ENCODE assay signal across 7 mouse cellular contexts in genomic region chr13:47015195-47015501, GRCm38 (mm10). TPM values are rescaled to one million over a fixed set of nuclear protein-coding genes. Genes with fewer than 3 reads are reported as not detected.
A peak's percentile ranks its signal among the peaks of the same experiment; 100 is the strongest.
DNase-seq lines count a peak whose midpoint lies in the region; ATAC-seq and TF ChIP-seq lines count a peak whose summit lies in the region.

No protein-coding gene starts in this region.

- no peak for TF ChIP-seq CTCF in lung, adult 2 months (IDR thresholded peaks at IDR 0.05; ENCODE audit: insufficient read depth, low read length)
- TF ChIP-seq CTCF in forebrain, postnatal 0 days (IDR thresholded peaks at IDR 0.05; ENCODE audit: low read depth): no peak

- H3K36me3 ChIP-seq in lung, embryonic 16.5 days (ENCODE audit: control insufficient read depth, insufficient read depth, low read length): no peaks in the 10 kb centered on the region
- no peaks in the 10 kb centered on the region for H3K36me3 ChIP-seq in forebrain, postnatal 0 days (ENCODE audit: insufficient read depth)
- no peaks in the 10 kb centered on the region for H3K36me3 ChIP-seq in limb, embryonic 15.5 days
- H3K36me3 ChIP-seq in stomach, embryonic 15.5 days: no peaks in the 10 kb centered on the region

- no peaks in the 10 kb centered on the region for H3K27me3 ChIP-seq in lung, embryonic 16.5 days (ENCODE audit: control insufficient read depth, insufficient read depth, low read depth, low read length)
- H3K27me3 ChIP-seq in forebrain, postnatal 0 days (ENCODE audit: insufficient read depth, low read length): no peaks in the 10 kb centered on the region
- peaks cover 10% of the 10 kb centered on the region for H3K27me3 ChIP-seq in limb, embryonic 15.5 days
- H3K27me3 ChIP-seq in stomach, embryonic 15.5 days (replicated peaks): 0 out of 2 replicates have a peak, but pooled peaks cover 6% of the 10 kb centered on the region

- H3K9me3 ChIP-seq in lung, embryonic 16.5 days (ENCODE audit: control insufficient read depth, low read length): peaks cover 15% of the 10 kb centered on the region
- 0 out of 2 replicates have a peak, but pooled peaks cover 13% of the 10 kb centered on the region for H3K9me3 ChIP-seq in forebrain, postnatal 0 days (ENCODE audit: low read length)
- H3K9me3 ChIP-seq in limb, embryonic 15.5 days: peaks cover 7% of the 10 kb centered on the region; the same call in 1 of the 2 replicates
- no peaks in the 10 kb centered on the region for H3K9me3 ChIP-seq in stomach, embryonic 15.5 days

- H3K9ac ChIP-seq in lung, embryonic 16.5 days (ENCODE audit: low read length): no peak overlapping the region; the same call in 1 of the 2 replicates
- no peak overlapping the region for H3K9ac ChIP-seq in forebrain, postnatal 0 days
- H3K9ac ChIP-seq in limb, embryonic 15.5 days: no peak overlapping the region
- no peak overlapping the region for H3K9ac ChIP-seq in stomach, embryonic 15.5 days

- peak overlapping the region; percentile 55 for H3K4me3 ChIP-seq in lung, embryonic 16.5 days (ENCODE audit: low read length)
- no peak overlapping the region for H3K4me3 ChIP-seq in lung, adult 2 months (replicated peaks; ENCODE audit: extremely low read depth, low read depth, low read length)
- H3K4me3 ChIP-seq in forebrain, postnatal 0 days (ENCODE audit: low read depth, low read length): peak overlapping the region; percentile 50
- H3K4me3 ChIP-seq in limb, embryonic 15.5 days: peak overlapping the region; percentile 66
- H3K4me3 ChIP-seq in stomach, embryonic 15.5 days (replicated peaks): peak overlapping the region; percentile 57; the same call in 1 of the 2 replicates

- no peaks in the 10 kb centered on the region; the same call in 1 of the 2 replicates for H3K4me1 ChIP-seq in lung, embryonic 16.5 days (replicated peaks; ENCODE audit: control insufficient read depth, insufficient read depth, low read length)
- H3K4me1 ChIP-seq in lung, adult 2 months (ENCODE audit: control insufficient read depth, insufficient read depth, low read length): peaks cover 10% of the 10 kb centered on the region
- no peaks in the 10 kb centered on the region for H3K4me1 ChIP-seq in forebrain, postnatal 0 days (ENCODE audit: insufficient read depth)
- H3K4me1 ChIP-seq in limb, embryonic 15.5 days: peaks cover 16% of the 10 kb centered on the region
- H3K4me1 ChIP-seq in stomach, embryonic 15.5 days: 0 out of 2 replicates have a peak, but pooled peaks cover 6% of the 10 kb centered on the region

- DNase-seq in lung, adult 2 months: no peak
- no peak for DNase-seq in forebrain, postnatal 0 days
- DNase-seq in urinary bladder, postnatal 25 days (ENCODE audit: low spot score): no peak
- no peak for DNase-seq in kidney, adult 9 months

- peak; percentile 31 for ATAC-seq in lung, embryonic 16.5 days (ENCODE audit: low read depth)
- no peak for ATAC-seq in forebrain, postnatal 0 days
- no peak for ATAC-seq in limb, embryonic 15.5 days (ENCODE audit: insufficient number of reproducible peaks, low FRiP score, low TSS enrichment, low read depth)
- no peak for ATAC-seq in stomach, embryonic 15.5 days (ENCODE audit: insufficient read depth, low FRiP score, low read depth)

- H3K4me2 ChIP-seq in lung, embryonic 16.5 days (ENCODE audit: low read depth, low read length): peak overlapping the region; percentile 99
- H3K4me2 ChIP-seq in forebrain, postnatal 0 days (ENCODE audit: low read depth): peak overlapping the region; percentile 97
- H3K4me2 ChIP-seq in limb, embryonic 15.5 days: peak overlapping the region; percentile 100
- H3K4me2 ChIP-seq in stomach, embryonic 15.5 days: peak overlapping the region; percentile 99

- 39% methylated on average over 5 of the region's 5 CpGs for WGBS in lung, embryonic 16.5 days
- 60% methylated on average over 5 of the region's 5 CpGs for whole genome bisulfite sequencing in lung, adult 2 months
- 77% methylated on average over 5 of the region's 5 CpGs for WGBS in forebrain, postnatal 0 days
- WGBS in limb, embryonic 15.5 days: 53% methylated on average over 5 of the region's 5 CpGs
- WGBS in stomach, embryonic 15.5 days: 68% methylated on average over 5 of the region's 5 CpGs

- TF ChIP-seq POLR2A in lung, adult 2 months (IDR thresholded peaks at IDR 0.05; ENCODE audit: borderline replicate concordance, extremely low read depth, low read depth, low read length): no peak

- H3K27ac ChIP-seq in lung, embryonic 16.5 days (ENCODE audit: low read length): no peak overlapping the region
- H3K27ac ChIP-seq in forebrain, postnatal 0 days (ENCODE audit: low read depth, low read length): no peak overlapping the region
- no peak overlapping the region for H3K27ac ChIP-seq in limb, embryonic 15.5 days
- H3K27ac ChIP-seq in stomach, embryonic 15.5 days: no peak overlapping the region

RNA-seq across cellular contexts. Expression of gene Nhlrc1, which starts 0.5 kb away (rescaled TPM):
- 2.6 and 2.8 TPM in 2 replicates for polyA plus RNA-seq in lung, embryonic 16.5 days (2015; fragmentation: Nextera tagmentation; extraction: Ambion mirVana)
- polyA plus RNA-seq in lung, adult 2 months (2012; rRNA removed): 4.4 and 5.8 TPM in 2 replicates
- 14.3 and 15.4 TPM in 2 replicates for total RNA-seq in forebrain, postnatal 0 days (2014; rRNA removed)
- 12.5 and 17.0 TPM in 2 replicates for polyA plus RNA-seq in forebrain, postnatal 0 days (2015; fragmentation: Nextera tagmentation; extraction: Ambion mirVana)
- polyA plus RNA-seq in limb, embryonic 15.5 days (2015; fragmentation: Nextera tagmentation; extraction: Ambion mirVana): 3.8 and 4.1 TPM in 2 replicates
- polyA plus RNA-seq in stomach, embryonic 15.5 days (2015; fragmentation: Nextera tagmentation; extraction: Ambion mirVana): 3.1 and 3.9 TPM in 2 replicates

RNA-seq across cellular contexts. Expression of gene Kdm1b, which starts 28.2 kb away (rescaled TPM):
- 10.7 and 11.5 TPM in 2 replicates for polyA plus RNA-seq in lung, embryonic 16.5 days (2015; fragmentation: Nextera tagmentation; extraction: Ambion mirVana)
- 7.7 and 9.7 TPM in 2 replicates for polyA plus RNA-seq in lung, adult 2 months (2012; rRNA removed)
- total RNA-seq in forebrain, postnatal 0 days (2014; rRNA removed): 27.2 and 28.9 TPM in 2 replicates
- 12.5 and 13.9 TPM in 2 replicates for polyA plus RNA-seq in forebrain, postnatal 0 days (2015; fragmentation: Nextera tagmentation; extraction: Ambion mirVana)
- polyA plus RNA-seq in limb, embryonic 15.5 days (2015; fragmentation: Nextera tagmentation; extraction: Ambion mirVana): 12.9 and 14.3 TPM in 2 replicates
- polyA plus RNA-seq in stomach, embryonic 15.5 days (2015; fragmentation: Nextera tagmentation; extraction: Ambion mirVana): 12.8 and 12.9 TPM in 2 replicates

RNA-seq across cellular contexts. Expression of gene Tpmt, which starts 29.4 kb away (rescaled TPM):
- 22.6 and 24.8 TPM in 2 replicates for polyA plus RNA-seq in lung, embryonic 16.5 days (2015; fragmentation: Nextera tagmentation; extraction: Ambion mirVana)
- 1.0 and 2.3 TPM in 2 replicates for polyA plus RNA-seq in lung, adult 2 months (2012; rRNA removed)
- 13.2 and 13.6 TPM in 2 replicates for total RNA-seq in forebrain, postnatal 0 days (2014; rRNA removed)
- 8.6 and 11.1 TPM in 2 replicates for polyA plus RNA-seq in forebrain, postnatal 0 days (2015; fragmentation: Nextera tagmentation; extraction: Ambion mirVana)
- 15.5 and 16.4 TPM in 2 replicates for polyA plus RNA-seq in limb, embryonic 15.5 days (2015; fragmentation: Nextera tagmentation; extraction: Ambion mirVana)
- polyA plus RNA-seq in stomach, embryonic 15.5 days (2015; fragmentation: Nextera tagmentation; extraction: Ambion mirVana): 21.4 and 21.8 TPM in 2 replicates
